Mouse (Mus musculus): Measurements from ENCODE around the gene Acot8.

GRCm38 (mm10) chr2:164806614-164807013 lies 1.9 kb upstream of the Acot8 start:
- TF ChIP-seq GATA1 (IDR thresholded peaks at IDR 0.05; ENCODE audit: borderline replicate concordance, low read length) (no peak), FLI1 (IDR thresholded peaks at IDR 0.05; ENCODE audit: low read length) (no peak)
